Mouse (Mus musculus) granulocyte monocyte progenitor cell, adult 5-6 weeks (primary cell): Measurements from ENCODE around the gene Olfr1215. TPM values are rescaled to one million over a fixed set of nuclear protein-coding genes. Genes with fewer than 3 reads are reported as not detected.
"Not testable (repeated sequence)": the region's sequence is repeated elsewhere in the genome, so short reads cannot be mapped to it uniquely, and the experiment has no call there.

ENCODE experiments used
- ATAC-seq: replicated peaks from 2 replicates; pipeline ENCODE4 v1.8.0; 2016; ENCODE audit warnings: mild to moderate bottlenecking, moderate TSS enrichment, inconsistent platforms; ENCODE audit not compliant: poor library complexity, severe bottlenecking
- total RNA-seq, 2 experiments: library from RNA; stranded (forward) in 1 of 2; stranded (reverse) in 1 of 2; fragments of 200-712, 200-1000 nt in 1 of 2; fragments of >200 nt in 1 of 2; fragmentation: Nextera tagmentation in 1 of 2; gene quantifications; 2 replicates each; pipeline ENCODE4 v1.2.3; 2014 to 2017

The Olfr1215 gene
- total RNA-seq (2014; fragmentation: Nextera tagmentation) = not detected in 2 replicates
- total RNA-seq (2017) = not detected in 2 replicates

- ATAC-seq = no peak
These were observed at the start of gene Olfr1215 for GRCm38 (mm10) chr2:89006873-89007272. Gene Olfr1215, minus strand, starts transcription at chr2:89006973.

- ATAC-seq = no peak
These were observed 25.2 kb upstream of the Olfr1215 start, which contains the start of gene Olfr1217 for GRCm38 (mm10) chr2:89031965-89032364. Gene Olfr1217, minus strand, starts transcription at chr2:89032065.

- ATAC-seq = not testable (repeated sequence)
These were observed 14.7 kb upstream of the Olfr1215 start for GRCm38 (mm10) chr2:89021436-89021835.

GRCm38 (mm10) chr2:89018240-89018639, 11.5 kb upstream of the Olfr1215 start, which contains the start of gene Olfr1216:
Gene Olfr1216, minus strand, starts transcription at chr2:89018340.
- ATAC-seq = no peak

- no peak for ATAC-seq
These were observed 14.2 kb downstream of the Olfr1215 start, which contains the start of gene Olfr1214 for GRCm38 (mm10) chr2:88992553-88992952. Gene Olfr1214, minus strand, starts transcription at chr2:88992653.

- no peak for ATAC-seq
These were observed 26.6 kb downstream of the Olfr1215 start, which contains the start of gene Gm13762 for GRCm38 (mm10) chr2:88980181-88980580. Gene Gm13762, minus strand, starts transcription at chr2:88980281.

- ATAC-seq = no peak
These were observed 53.1 kb downstream of the Olfr1215 start, which contains the start of gene Olfr1212 for GRCm38 (mm10) chr2:88953669-88954068. Gene Olfr1212, plus strand, starts transcription at chr2:88953969.

Other genes starting within 250 kb of the Olfr1215 start
- gene Olfr1199, start 246.5 kb downstream of the Olfr1215 start, total RNA-seq (2014; fragmentation: Nextera tagmentation) = not detected in 2 replicates
- not detected in 2 replicates for gene Olfr1199, start 246.5 kb downstream of the Olfr1215 start, total RNA-seq (2017)
- gene Olfr1200, start 236.5 kb downstream of the Olfr1215 start, total RNA-seq (2014; fragmentation: Nextera tagmentation) = not detected in 2 replicates
- not detected in 2 replicates for gene Olfr1200, start 236.5 kb downstream of the Olfr1215 start, total RNA-seq (2017)
- gene Olfr1201, start 213.9 kb downstream of the Olfr1215 start, total RNA-seq (2014; fragmentation: Nextera tagmentation) = not detected in 2 replicates
- gene Olfr1201, start 213.9 kb downstream of the Olfr1215 start, total RNA-seq (2017) = not detected in 2 replicates
- gene Olfr1202, start 192.5 kb downstream of the Olfr1215 start, total RNA-seq (2014; fragmentation: Nextera tagmentation) = not detected in 2 replicates
- gene Olfr1202, start 192.5 kb downstream of the Olfr1215 start, total RNA-seq (2017) = not detected in 2 replicates
- not detected in 2 replicates for gene Olfr1205, start 177.2 kb downstream of the Olfr1215 start, total RNA-seq (2014; fragmentation: Nextera tagmentation)
- gene Olfr1205, start 177.2 kb downstream of the Olfr1215 start, total RNA-seq (2017) = not detected in 2 replicates
- not detected in 2 replicates for gene Olfr1204, start 157.7 kb downstream of the Olfr1215 start, total RNA-seq (2014; fragmentation: Nextera tagmentation)
- gene Olfr1204, start 157.7 kb downstream of the Olfr1215 start, total RNA-seq (2017) = not detected in 2 replicates
- gene Olfr1206, start 143.7 kb downstream of the Olfr1215 start, total RNA-seq (2014; fragmentation: Nextera tagmentation) = not detected in 2 replicates
- gene Olfr1206, start 143.7 kb downstream of the Olfr1215 start, total RNA-seq (2017) = not detected in 2 replicates
- gene Olfr1208, start 104.7 kb downstream of the Olfr1215 start, total RNA-seq (2014; fragmentation: Nextera tagmentation) = not detected in 2 replicates
- not detected in 2 replicates for gene Olfr1208, start 104.7 kb downstream of the Olfr1215 start, total RNA-seq (2017)
- not detected in 2 replicates for gene Olfr1209, start 91.8 kb downstream of the Olfr1215 start, total RNA-seq (2014; fragmentation: Nextera tagmentation)
- gene Olfr1209, start 91.8 kb downstream of the Olfr1215 start, total RNA-seq (2017) = not detected in 2 replicates
- gene Olfr1211, start 68.9 kb downstream of the Olfr1215 start, total RNA-seq (2014; fragmentation: Nextera tagmentation) = not detected in 2 replicates
- gene Olfr1211, start 68.9 kb downstream of the Olfr1215 start, total RNA-seq (2017) = not detected in 2 replicates
- not detected in 2 replicates for gene Olfr1212, start 53.0 kb downstream of the Olfr1215 start, total RNA-seq (2014; fragmentation: Nextera tagmentation)
- gene Olfr1212, start 53.0 kb downstream of the Olfr1215 start, total RNA-seq (2017) = not detected in 2 replicates
- gene Gm13762, start 26.7 kb downstream of the Olfr1215 start, total RNA-seq (2014; fragmentation: Nextera tagmentation) = not detected in 2 replicates
- not detected in 2 replicates for gene Gm13762, start 26.7 kb downstream of the Olfr1215 start, total RNA-seq (2017)
- gene Olfr1214, start 14.3 kb downstream of the Olfr1215 start, total RNA-seq (2014; fragmentation: Nextera tagmentation) = not detected in 2 replicates
- not detected in 2 replicates for gene Olfr1214, start 14.3 kb downstream of the Olfr1215 start, total RNA-seq (2017)
- not detected in 2 replicates for gene Olfr1216, start 11.4 kb upstream of the Olfr1215 start, total RNA-seq (2014; fragmentation: Nextera tagmentation)
- gene Olfr1216, start 11.4 kb upstream of the Olfr1215 start, total RNA-seq (2017) = not detected in 2 replicates
- not detected in 2 replicates for gene Olfr1217, start 25.1 kb upstream of the Olfr1215 start, total RNA-seq (2014; fragmentation: Nextera tagmentation)
- gene Olfr1217, start 25.1 kb upstream of the Olfr1215 start, total RNA-seq (2017) = not detected in 2 replicates
- gene Olfr1218, start 54.2 kb upstream of the Olfr1215 start, total RNA-seq (2014; fragmentation: Nextera tagmentation) = not detected in 2 replicates
- not detected in 2 replicates for gene Olfr1218, start 54.2 kb upstream of the Olfr1215 start, total RNA-seq (2017)
- not detected in 2 replicates for gene Olfr1219, start 76.5 kb upstream of the Olfr1215 start, total RNA-seq (2014; fragmentation: Nextera tagmentation)
- not detected in 2 replicates for gene Olfr1219, start 76.5 kb upstream of the Olfr1215 start, total RNA-seq (2017)
- gene Olfr1220, start 99.9 kb upstream of the Olfr1215 start, total RNA-seq (2014; fragmentation: Nextera tagmentation) = not detected in 2 replicates
- gene Olfr1220, start 99.9 kb upstream of the Olfr1215 start, total RNA-seq (2017) = not detected in 2 replicates
- gene Olfr1221, start 110.3 kb upstream of the Olfr1215 start, total RNA-seq (2014; fragmentation: Nextera tagmentation) = not detected in 2 replicates
- gene Olfr1221, start 110.3 kb upstream of the Olfr1215 start, total RNA-seq (2017) = not detected in 2 replicates
- gene Olfr1222, start 126.1 kb upstream of the Olfr1215 start, total RNA-seq (2014; fragmentation: Nextera tagmentation) = not detected in 2 replicates
- gene Olfr1222, start 126.1 kb upstream of the Olfr1215 start, total RNA-seq (2017) = not detected in 2 replicates
- gene Olfr1223, start 144.6 kb upstream of the Olfr1215 start, total RNA-seq (2014; fragmentation: Nextera tagmentation) = not detected in 2 replicates
- not detected in 2 replicates for gene Olfr1223, start 144.6 kb upstream of the Olfr1215 start, total RNA-seq (2017)
- not detected in 2 replicates for gene Olfr1224-ps1, start 157.1 kb upstream of the Olfr1215 start, total RNA-seq (2014; fragmentation: Nextera tagmentation)
- not detected in 2 replicates for gene Olfr1224-ps1, start 157.1 kb upstream of the Olfr1215 start, total RNA-seq (2017)
- gene Olfr1225, start 167.7 kb upstream of the Olfr1215 start, total RNA-seq (2014; fragmentation: Nextera tagmentation) = not detected in 2 replicates
- not detected in 2 replicates for gene Olfr1225, start 167.7 kb upstream of the Olfr1215 start, total RNA-seq (2017)
- gene Olfr1226, start 193.1 kb upstream of the Olfr1215 start, total RNA-seq (2014; fragmentation: Nextera tagmentation) = not detected in 2 replicates
- not detected in 2 replicates for gene Olfr1226, start 193.1 kb upstream of the Olfr1215 start, total RNA-seq (2017)
- not detected in 2 replicates for gene Olfr1228, start 247.1 kb upstream of the Olfr1215 start, total RNA-seq (2014; fragmentation: Nextera tagmentation)
- gene Olfr1228, start 247.1 kb upstream of the Olfr1215 start, total RNA-seq (2017) = not detected in 2 replicates